Mouse (Mus musculus): ENCODE results near the gene Vmn1r229. TPM values are rescaled to one million over a fixed set of nuclear protein-coding genes. Genes with fewer than 3 reads are reported as not detected.

The Vmn1r229 gene
- total RNA-seq (2018; cell fraction: chromatin; rRNA removed), result under 1 TPM in 1 of 26 experiments, not detected in 25; 0.08 TPM
- total RNA-seq (2018; cell fraction: cytosol; rRNA removed), result not detected
- under 1 TPM in 2 of 26 experiments, not detected in 24; 0.05 to 0.10 TPM for total RNA-seq (2018; cell fraction: nucleus; rRNA removed)
- polyA plus RNA-seq (2018), result not detected in 3 replicates

DNA sequence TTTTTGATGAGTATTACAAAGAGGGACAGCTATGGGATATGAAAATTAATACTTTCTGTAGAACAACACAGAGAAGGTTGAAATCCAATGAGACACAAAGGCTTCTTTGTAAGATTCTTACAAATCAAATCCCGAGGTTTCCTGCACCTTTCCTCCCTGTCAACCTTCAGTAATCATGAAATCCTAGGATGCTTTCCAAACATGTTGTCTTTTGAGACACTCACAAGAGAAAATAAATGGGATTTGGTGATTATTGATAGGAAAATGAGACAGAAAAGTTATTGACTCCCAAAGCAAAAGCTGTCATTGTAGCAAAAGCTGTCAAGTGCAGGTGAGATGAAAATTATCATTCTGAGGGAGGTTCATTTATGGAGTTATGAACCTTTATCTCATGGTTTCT is at the start of gene Vmn1r229:
Gene Vmn1r229 (plus strand): TSS at position 301 of the 400 bp plus-strand sequence.
- no peaks in the 10 kb centered on the region for H3K36me3 ChIP-seq (ENCODE audit: inconsistent target)
- H3K4me3 ChIP-seq (ENCODE audit: inconsistent target), result no peak within 1 kb of the TSS
- no peaks in the 10 kb centered on the region for H3K79me2 ChIP-seq (ENCODE audit: inconsistent target)
- 47% methylated on average over 1 of the region's 1 CpGs for WGBS (ENCODE audit: missing documents)
- no peak within 1 kb of the TSS for H3K27ac ChIP-seq

DNA sequence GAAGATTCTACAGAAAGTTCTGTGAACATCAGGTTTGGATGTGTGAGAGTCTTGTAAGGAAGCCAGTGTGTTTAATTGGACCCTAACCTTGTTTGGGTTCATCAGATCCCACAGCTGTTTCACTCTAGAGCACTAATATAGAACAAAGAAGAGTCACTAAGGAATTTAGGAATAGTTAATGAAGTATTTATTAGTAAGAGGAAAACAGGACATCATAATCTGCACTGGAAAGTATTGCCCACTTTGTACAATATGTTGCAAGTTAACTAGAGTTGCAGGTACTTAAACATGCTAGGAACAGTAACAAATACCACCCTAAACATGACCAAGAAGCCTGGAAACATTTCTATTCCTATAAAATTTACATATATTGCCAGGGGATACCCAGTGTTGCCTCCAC is 25.3 kb upstream of the Vmn1r229 start, which contains the start of gene Vmn1r228:
Gene Vmn1r228 (minus strand): TSS at position 101 of the 400 bp plus-strand sequence.
- Histone ChIP-seq H3K79me2 (ENCODE audit: inconsistent target) (no peaks in the 10 kb centered on the region), H3K4me3 (ENCODE audit: inconsistent target) (no peak within 1 kb of the TSS), H3K27ac (no peak within 1 kb of the TSS)

GRCm38 (mm10) chr17:20840144-20840543 is 28.8 kb downstream of the Vmn1r229 start, which contains the start of gene Vmn1r230:
Gene Vmn1r230, plus strand, starts transcription at chr17:20840444.
- Histone ChIP-seq H3K79me2 (ENCODE audit: inconsistent target) (no peaks in the 10 kb centered on the region), H3K4me3 (ENCODE audit: inconsistent target) (no peak within 1 kb of the TSS), H3K36me3 (ENCODE audit: inconsistent target) (no peaks in the 10 kb centered on the region), H3K27ac (no peak within 1 kb of the TSS)
- WGBS (ENCODE audit: missing documents), result 9% methylated on average over 1 of the region's 1 CpGs

More for the DNA sequence above, 25.3 kb upstream of the Vmn1r229 start, which contains the start of gene Vmn1r228:
- H3K36me3 ChIP-seq (ENCODE audit: inconsistent target), result no peaks in the 10 kb centered on the region

Other genes with a start within 250 kb of the Vmn1r229 start
- not detected in 3 replicates for gene Vmn2r109, start 246.8 kb upstream of the Vmn1r229 start, polyA plus RNA-seq (2018)
- gene Vmn2r110, start 215.1 kb upstream of the Vmn1r229 start, polyA plus RNA-seq (2018), result not detected in 3 replicates
- gene Fpr-rs3, start 186.7 kb upstream of the Vmn1r229 start, polyA plus RNA-seq (2018), result not detected in 3 replicates
- gene Vmn1r226, start 128.7 kb upstream of the Vmn1r229 start, polyA plus RNA-seq (2018), result not detected in 3 replicates
- gene Vmn1r227, start 81.7 kb upstream of the Vmn1r229 start, polyA plus RNA-seq (2018), result not detected in 3 replicates
- gene Vmn1r228, start 25.4 kb upstream of the Vmn1r229 start, polyA plus RNA-seq (2018), result not detected in 3 replicates
- gene Vmn1r230, start 28.9 kb downstream of the Vmn1r229 start, polyA plus RNA-seq (2018), result not detected in 3 replicates
- not detected in 3 replicates for gene Vmn1r231, start 93.5 kb downstream of the Vmn1r229 start, polyA plus RNA-seq (2018)
- gene Vmn1r232, start 108.2 kb downstream of the Vmn1r229 start, polyA plus RNA-seq (2018), result not detected in 3 replicates
- gene Ppp2r1a, start 133.8 kb downstream of the Vmn1r229 start, polyA plus RNA-seq (2018), result 155 to 220 TPM (median 207 TPM) in 3 replicates
- gene Vmn1r233, start 184.9 kb downstream of the Vmn1r229 start, polyA plus RNA-seq (2018), result not detected in 3 replicates
- gene Zfp160, start 197.3 kb downstream of the Vmn1r229 start, polyA plus RNA-seq (2018), result 10.6 to 13.8 TPM (median 12.7 TPM) in 3 replicates